In the genomic region with DNA sequence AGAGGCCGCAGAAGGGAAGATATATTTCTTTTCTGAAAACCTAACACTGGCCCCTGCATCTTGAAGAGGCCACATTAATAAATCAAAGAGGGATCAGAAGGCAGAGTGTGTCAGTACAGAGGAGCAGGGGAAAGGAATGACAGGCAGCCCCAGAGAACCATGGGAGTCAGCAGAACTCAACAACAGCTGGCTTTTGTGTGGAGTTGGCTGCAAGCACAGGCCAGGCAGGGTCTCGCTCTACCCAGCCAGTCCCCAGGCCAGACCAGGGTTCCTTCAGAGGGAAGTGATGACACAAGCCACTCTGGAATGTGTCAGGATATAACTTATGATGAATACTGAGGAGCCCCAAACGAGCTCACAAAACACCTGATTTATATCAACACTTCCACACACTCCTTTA, we compare ENCODE assay signal across 12 mouse cellular contexts. TPM values are rescaled to one million over a fixed set of nuclear protein-coding genes. Genes with fewer than 3 reads are reported as not detected.
DNase-seq lines count a peak whose midpoint lies in the region; ATAC-seq and TF ChIP-seq lines count a peak whose summit lies in the region.
"Had no signal": no experiment of that assay in that cellular context is flagged by ENCODE, and none has a peak within 500 bp of the region (broad histone marks: within the 10 kb centered on the region; RNA-seq: fewer than 3 reads in every experiment).

No protein-coding gene starts in this region.

- no peak for TF ChIP-seq EP300 in heart, postnatal 0 days (IDR thresholded peaks at IDR 0.05; ENCODE audit: low read depth)

- 0 out of 2 replicates have a peak overlapping the region, but pooled peaks have one; percentile 21 for H3K27ac ChIP-seq in embryonic facial prominence, embryonic 14.5 days (replicated peaks; ENCODE audit: low read depth, low read length)
- H3K27ac ChIP-seq in embryonic facial prominence, embryonic 10.5 days (replicated peaks) = no peak overlapping the region
- H3K27ac ChIP-seq in heart, postnatal 0 days (ENCODE audit: low read depth) = peak overlapping the region; percentile 59
- H3K27ac ChIP-seq: left cerebral cortex, adult 2 months had no signal

- no peaks in the 10 kb centered on the region for H3K4me1 ChIP-seq in embryonic facial prominence, embryonic 14.5 days (ENCODE audit: control insufficient read depth, insufficient read depth, low read length)
- H3K4me1 ChIP-seq in embryonic facial prominence, embryonic 10.5 days = peaks cover 8% of the 10 kb centered on the region
- no peaks in the 10 kb centered on the region for H3K4me1 ChIP-seq in heart, postnatal 0 days (ENCODE audit: control insufficient read depth, insufficient read depth)
- H3K4me1 ChIP-seq: hindbrain, embryonic 15.5 days had no signal

- ATAC-seq in embryonic facial prominence, embryonic 14.5 days (ENCODE audit: low read depth) = no peak
- ATAC-seq in heart, postnatal 0 days (ENCODE audit: insufficient read depth, low read depth) = peak; percentile 70
- ATAC-seq: forebrain, postnatal 0 days had no signal

- H3K36me3 ChIP-seq in embryonic facial prominence, embryonic 14.5 days (ENCODE audit: control insufficient read depth, insufficient read depth, low read length) = peaks cover 44% of the 10 kb centered on the region
- H3K36me3 ChIP-seq in embryonic facial prominence, embryonic 10.5 days (replicated peaks) = peaks cover 60% of the 10 kb centered on the region
- H3K36me3 ChIP-seq in heart, postnatal 0 days (replicated peaks; ENCODE audit: control insufficient read depth, insufficient read depth, low read length) = peaks cover 30% of the 10 kb centered on the region

- H3K4me2 ChIP-seq in embryonic facial prominence, embryonic 14.5 days (ENCODE audit: low read depth, low read length) = no peak overlapping the region
- H3K4me2 ChIP-seq in heart, postnatal 0 days (ENCODE audit: low read depth, low read length) = no peak overlapping the region
- H3K4me2 ChIP-seq: hindbrain, embryonic 15.5 days had no signal

- intact Hi-C loops in left cerebral cortex, postnatal 36 days (cut with DNase I) = no loop called here
- intact Hi-C loops in gastrocnemius, postnatal 14 days (cut with DNase I; ENCODE audit: low total_unique reads) = no loop called here

- no peak overlapping the region for H3K4me3 ChIP-seq in embryonic facial prominence, embryonic 14.5 days (ENCODE audit: low read depth, low read length)
- H3K4me3 ChIP-seq in embryonic facial prominence, embryonic 10.5 days = no peak overlapping the region
- no peak overlapping the region for H3K4me3 ChIP-seq in heart, postnatal 0 days (ENCODE audit: low read depth, low read length)
- H3K4me3 ChIP-seq: hindbrain, embryonic 15.5 days; left cerebral cortex, adult 2 months had no signal

- 58% methylated on average over 3 of the region's 3 CpGs for WGBS in embryonic facial prominence, embryonic 14.5 days
- 75% methylated on average over 3 of the region's 3 CpGs for WGBS in embryonic facial prominence, embryonic 10.5 days
- WGBS in heart, postnatal 0 days = 43% methylated on average over 3 of the region's 3 CpGs

- no peaks in the 10 kb centered on the region for H3K27me3 ChIP-seq in embryonic facial prominence, embryonic 14.5 days (replicated peaks; ENCODE audit: control insufficient read depth, insufficient read depth, low read length)
- no peaks in the 10 kb centered on the region for H3K27me3 ChIP-seq in embryonic facial prominence, embryonic 10.5 days (replicated peaks; ENCODE audit: low read depth, poor library complexity, severe bottlenecking)
- H3K27me3 ChIP-seq in heart, postnatal 0 days (ENCODE audit: control insufficient read depth, insufficient read depth, low read length) = no peaks in the 10 kb centered on the region
- H3K27me3 ChIP-seq: hindbrain, embryonic 15.5 days had no signal

- TF ChIP-seq CTCF in heart, postnatal 0 days (IDR thresholded peaks at IDR 0.05; ENCODE audit: low read depth) = no peak

- DNase-seq in embryonic facial prominence, embryonic 14.5 days (ENCODE audit: low spot score) = no peak
- no peak for DNase-seq in embryonic facial prominence, embryonic 10.5 days (ENCODE audit: low spot score)
- peak; percentile 32 for DNase-seq in heart, postnatal 0 days (ENCODE audit: low spot score)
- peak; percentile 77 for DNase-seq in kidney, postnatal 14 days
- peak; percentile 26 for DNase-seq in neural tube, embryonic 10.5 days (ENCODE audit: extremely low spot score, low spot score)
- DNase-seq in layer of hippocampus, adult 8-10 months (ENCODE audit: low spot score in 2 of 2) = no peak
- no peak for DNase-seq in left cerebral cortex, postnatal 36 days (ENCODE audit: low spot score in 2 of 2)
- DNase-seq in gastrocnemius, postnatal 14 days = no peak
- DNase-seq: adrenal gland, postnatal 25 days; forebrain, postnatal 0 days had no signal

- no peaks in the 10 kb centered on the region for H3K9me3 ChIP-seq in embryonic facial prominence, embryonic 14.5 days (ENCODE audit: control insufficient read depth, low read length)
- no peaks in the 10 kb centered on the region for H3K9me3 ChIP-seq in embryonic facial prominence, embryonic 10.5 days
- H3K9me3 ChIP-seq in heart, postnatal 0 days (replicated peaks; ENCODE audit: control insufficient read depth, low read length) = no peaks in the 10 kb centered on the region
- H3K9me3 ChIP-seq: hindbrain, embryonic 15.5 days had no signal

- H3K9ac ChIP-seq in embryonic facial prominence, embryonic 14.5 days (ENCODE audit: low read depth, low read length) = no peak overlapping the region
- no peak overlapping the region for H3K9ac ChIP-seq in heart, postnatal 0 days (replicated peaks; ENCODE audit: low read depth, low read length)
- H3K9ac ChIP-seq: forebrain, postnatal 0 days; hindbrain, embryonic 15.5 days had no signal

RNA-seq across cellular contexts. Expression of gene Tbc1d7, which starts 11.9 kb away (rescaled TPM):
- polyA plus RNA-seq in embryonic facial prominence, embryonic 14.5 days (2014; fragmentation: Nextera tagmentation; extraction: Ambion mirVana) = 45.9 and 55.1 TPM in 2 replicates
- 62.9 and 64.8 TPM in 2 replicates for polyA plus RNA-seq in embryonic facial prominence, embryonic 10.5 days (2016; fragmentation: Nextera tagmentation; extraction: Ambion mirVana)
- total RNA-seq in heart, postnatal 0 days (2014; rRNA removed; ENCODE audit: low replicate concordance) = 14.8 and 32.9 TPM in 2 replicates
- polyA plus RNA-seq in heart, postnatal 0 days (2015; fragmentation: Nextera tagmentation; extraction: Ambion mirVana) = 70.5 and 73.4 TPM in 2 replicates
- total RNA-seq in layer of hippocampus, adult 8-10 months (2022) = 10 to 100 TPM; 25.9 to 30.3 (median 27.8) TPM
- total RNA-seq in left cerebral cortex, postnatal 36 days (2021) = 10 to 100 TPM; 30.7 to 32.9 TPM
- 10 to 100 TPM; 22.6 to 26.3 TPM for total RNA-seq in gastrocnemius, postnatal 14 days (2021)

Comparison
In these comparisons a context has a peak if more than half of its experiments do, and no peak if none do; other contexts are left out.
1. DNase-seq: peak in heart, postnatal 0 days (single experiment), kidney, postnatal 14 days (single experiment) and neural tube, embryonic 10.5 days (single experiment); none in embryonic facial prominence, embryonic 14.5 days (single experiment), embryonic facial prominence, embryonic 10.5 days (single experiment), layer of hippocampus, adult 8-10 months (0 of 2), left cerebral cortex, postnatal 36 days (0 of 2) and gastrocnemius, postnatal 14 days (single experiment).